Mouse (Mus musculus): ENCODE measurements at regions not wholly inside any gene's neighbourhood (a gene's known extent, or its start where the extent isn't known, plus 50 kb on each side); places are given as distances from the start of the nearest gene placed in this dataset.
A peak's percentile ranks its signal among the peaks of the same experiment; 100 is the strongest.

GRCm38 (mm10) chr10:98744246-98744645 lies 170.0 kb upstream of the Atp2b1 start:
- 15% methylated on average over 6 of the region's 6 CpGs for WGBS
- no peak for TF ChIP-seq CTCF (IDR thresholded peaks at IDR 0.05; ENCODE audit: low read depth)
- H3K4me3 ChIP-seq (ENCODE audit: low read depth, low read length): no peak overlapping the region
- H3K9ac ChIP-seq: no peak overlapping the region
- H3K36me3 ChIP-seq (ENCODE audit: insufficient read depth): no peaks in the 10 kb centered on the region
- H3K27ac ChIP-seq (ENCODE audit: low read depth): no peak overlapping the region
- ATAC-seq (ENCODE audit: insufficient read depth) (no peak; the same call in 1 of the 2 replicates), DNase-seq (peak; percentile 57)
- H3K27me3 ChIP-seq (ENCODE audit: insufficient read depth, low read length): no peaks in the 10 kb centered on the region
- H3K9me3 ChIP-seq (ENCODE audit: low read depth, low read length): no peaks in the 10 kb centered on the region
- H3K4me2 ChIP-seq: no peak overlapping the region
- H3K4me1 ChIP-seq (ENCODE audit: insufficient read depth): 0 out of 2 replicates have a peak, but pooled peaks cover 4% of the 10 kb centered on the region

DNA sequence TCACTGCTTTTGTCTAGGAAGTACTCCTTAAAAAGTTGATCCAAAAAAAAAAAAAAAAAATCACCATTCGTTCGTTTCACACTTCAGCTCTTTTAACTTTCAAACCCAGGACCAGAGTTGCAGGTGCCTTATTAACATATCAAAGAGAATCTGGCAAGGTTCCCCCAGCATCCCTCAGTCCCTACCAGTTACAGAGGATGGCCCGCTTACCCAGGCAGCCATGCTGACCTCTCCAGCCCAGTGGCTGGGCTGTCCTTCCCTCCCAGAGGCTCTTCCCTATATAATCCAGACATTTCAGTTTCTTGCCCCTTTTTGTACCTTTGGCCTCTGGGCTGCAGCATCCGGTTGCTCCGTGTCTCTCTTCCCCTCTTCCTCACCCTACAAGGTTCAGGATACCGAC lies 169.5 kb upstream of the Atp2b1 start:
- H3K36me3 ChIP-seq (ENCODE audit: insufficient read depth): no peaks in the 10 kb centered on the region
- H3K27me3 ChIP-seq (ENCODE audit: insufficient read depth, low read length): no peaks in the 10 kb centered on the region
- WGBS: 46% methylated on average over 6 of the region's 6 CpGs
- no peak for ATAC-seq (ENCODE audit: insufficient read depth)
- no peak overlapping the region for H3K4me2 ChIP-seq
- no peak overlapping the region for H3K27ac ChIP-seq (ENCODE audit: low read depth)
- TF ChIP-seq CTCF (IDR thresholded peaks at IDR 0.05; ENCODE audit: low read depth): no peak
- DNase-seq: no peak
- 0 out of 2 replicates have a peak, but pooled peaks cover 4% of the 10 kb centered on the region for H3K4me1 ChIP-seq (ENCODE audit: insufficient read depth)
- H3K9me3 ChIP-seq (ENCODE audit: low read depth, low read length): no peaks in the 10 kb centered on the region
- no peak overlapping the region for H3K9ac ChIP-seq
- no peak overlapping the region for H3K4me3 ChIP-seq (ENCODE audit: low read depth, low read length)

GRCm38 (mm10) chr10:98745409-98745808 lies 168.8 kb upstream of the Atp2b1 start:
- ATAC-seq (ENCODE audit: insufficient read depth) (no peak), DNase-seq (no peak)
- Histone ChIP-seq H3K4me3 (ENCODE audit: low read depth, low read length) (no peak overlapping the region), H3K4me1 (ENCODE audit: insufficient read depth) (0 out of 2 replicates have a peak, but pooled peaks cover 4% of the 10 kb centered on the region), H3K9me3 (ENCODE audit: low read depth, low read length) (no peaks in the 10 kb centered on the region), H3K27me3 (ENCODE audit: insufficient read depth, low read length) (no peaks in the 10 kb centered on the region), H3K9ac (no peak overlapping the region), H3K27ac (ENCODE audit: low read depth) (no peak overlapping the region), H3K4me2 (no peak overlapping the region), H3K36me3 (ENCODE audit: insufficient read depth) (no peaks in the 10 kb centered on the region)
- no peak for TF ChIP-seq CTCF (IDR thresholded peaks at IDR 0.05; ENCODE audit: low read depth)
- WGBS: 72% methylated on average over 2 of the region's 2 CpGs

DNA sequence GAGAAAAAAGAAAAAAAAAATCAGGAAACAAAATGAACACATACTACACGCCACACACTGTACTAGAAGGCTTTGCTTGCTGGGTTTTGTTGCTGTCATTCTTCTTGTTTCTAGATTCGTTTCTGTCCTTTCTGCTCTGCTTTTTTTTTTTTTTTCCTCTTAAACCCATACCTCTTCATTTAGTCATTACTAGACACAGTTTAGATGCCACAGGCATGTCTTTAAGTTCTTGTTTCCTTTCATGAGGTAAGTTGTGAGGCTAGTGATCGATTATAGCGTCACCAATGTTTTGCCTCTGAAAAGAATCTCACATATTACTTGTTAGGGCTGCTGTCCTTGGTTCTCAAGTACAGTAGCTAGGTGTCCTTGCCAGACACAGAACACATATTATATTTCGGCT lies 168.3 kb upstream of the Atp2b1 start:
- WGBS: 84% methylated on average over 5 of the region's 5 CpGs
- H3K4me2 ChIP-seq: no peak overlapping the region
- ATAC-seq (ENCODE audit: insufficient read depth) (no peak), DNase-seq (no peak)
- no peaks in the 10 kb centered on the region for H3K27me3 ChIP-seq (ENCODE audit: insufficient read depth, low read length)
- H3K9ac ChIP-seq: no peak overlapping the region
- H3K4me3 ChIP-seq (ENCODE audit: low read depth, low read length): no peak overlapping the region
- H3K36me3 ChIP-seq (ENCODE audit: insufficient read depth): no peaks in the 10 kb centered on the region
- 0 out of 2 replicates have a peak, but pooled peaks cover 4% of the 10 kb centered on the region for H3K4me1 ChIP-seq (ENCODE audit: insufficient read depth)
- TF ChIP-seq CTCF (IDR thresholded peaks at IDR 0.05; ENCODE audit: low read depth): no peak
- H3K9me3 ChIP-seq (ENCODE audit: low read depth, low read length): no peaks in the 10 kb centered on the region
- no peak overlapping the region for H3K27ac ChIP-seq (ENCODE audit: low read depth)

GRCm38 (mm10) chr10:98748856-98749583 lies 165.2 kb upstream of the Atp2b1 start:
- DNase-seq (peak; percentile 65), ATAC-seq (ENCODE audit: insufficient read depth) (no peak)
- 28% methylated on average over 3 of the region's 3 CpGs for WGBS
- Histone ChIP-seq H3K4me1 (ENCODE audit: insufficient read depth) (0 out of 2 replicates have a peak, but pooled peaks cover 3% of the 10 kb centered on the region), H3K9ac (no peak overlapping the region), H3K27ac (ENCODE audit: low read depth) (no peak overlapping the region), H3K27me3 (ENCODE audit: insufficient read depth, low read length) (no peaks in the 10 kb centered on the region), H3K4me3 (ENCODE audit: low read depth, low read length) (no peak overlapping the region), H3K4me2 (no peak overlapping the region), H3K36me3 (ENCODE audit: insufficient read depth) (no peaks in the 10 kb centered on the region), H3K9me3 (ENCODE audit: low read depth, low read length) (no peaks in the 10 kb centered on the region)
- TF ChIP-seq CTCF (IDR thresholded peaks at IDR 0.05; ENCODE audit: low read depth): no peak

DNA sequence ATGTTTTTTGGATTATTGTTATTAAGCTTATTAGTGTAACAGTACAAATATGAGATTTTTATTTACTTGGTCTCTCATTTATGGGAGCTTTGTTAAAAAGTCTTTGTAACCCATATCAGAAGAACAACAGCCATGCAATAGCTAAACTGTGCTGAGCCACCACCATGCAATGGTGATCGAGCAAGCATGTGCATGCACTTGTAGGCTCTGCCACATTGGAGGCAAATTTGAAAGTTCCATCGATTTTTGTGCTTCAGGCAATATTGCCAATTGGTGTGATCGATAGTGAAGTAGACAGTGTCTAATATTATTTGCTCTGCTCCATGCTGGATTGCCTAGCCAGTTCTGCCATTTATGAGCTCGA lies 164.6 kb upstream of the Atp2b1 start:
- Histone ChIP-seq H3K4me2 (no peak overlapping the region), H3K4me3 (ENCODE audit: low read depth, low read length) (no peak overlapping the region), H3K27ac (ENCODE audit: low read depth) (no peak overlapping the region), H3K27me3 (ENCODE audit: insufficient read depth, low read length) (no peaks in the 10 kb centered on the region), H3K4me1 (ENCODE audit: insufficient read depth) (no peaks in the 10 kb centered on the region), H3K9ac (no peak overlapping the region), H3K9me3 (ENCODE audit: low read depth, low read length) (no peaks in the 10 kb centered on the region), H3K36me3 (ENCODE audit: insufficient read depth) (no peaks in the 10 kb centered on the region)
- no peak for TF ChIP-seq CTCF (IDR thresholded peaks at IDR 0.05; ENCODE audit: low read depth)
- DNase-seq (no peak), ATAC-seq (ENCODE audit: insufficient read depth) (no peak)
- WGBS: 85% methylated on average over 4 of the region's 4 CpGs

GRCm38 (mm10) chr10:98751376-98752058 lies 162.7 kb upstream of the Atp2b1 start:
- Histone ChIP-seq H3K9ac (no peak overlapping the region), H3K4me1 (ENCODE audit: insufficient read depth) (no peaks in the 10 kb centered on the region), H3K4me3 (ENCODE audit: low read depth, low read length) (no peak overlapping the region), H3K27me3 (ENCODE audit: insufficient read depth, low read length) (no peaks in the 10 kb centered on the region), H3K27ac (ENCODE audit: low read depth) (peak overlapping the region; percentile 52; the same call in 1 of the 2 replicates), H3K4me2 (no peak overlapping the region), H3K9me3 (ENCODE audit: low read depth, low read length) (no peaks in the 10 kb centered on the region), H3K36me3 (ENCODE audit: insufficient read depth) (no peaks in the 10 kb centered on the region)
- WGBS: 32% methylated on average over 11 of the region's 11 CpGs
- ATAC-seq (ENCODE audit: insufficient read depth) (peak; percentile 95), DNase-seq (peak; percentile 84)
- no peak for TF ChIP-seq CTCF (IDR thresholded peaks at IDR 0.05; ENCODE audit: low read depth)
